Mouse (Mus musculus): ENCODE data around the gene Snx3.

The Snx3 gene

DNA sequence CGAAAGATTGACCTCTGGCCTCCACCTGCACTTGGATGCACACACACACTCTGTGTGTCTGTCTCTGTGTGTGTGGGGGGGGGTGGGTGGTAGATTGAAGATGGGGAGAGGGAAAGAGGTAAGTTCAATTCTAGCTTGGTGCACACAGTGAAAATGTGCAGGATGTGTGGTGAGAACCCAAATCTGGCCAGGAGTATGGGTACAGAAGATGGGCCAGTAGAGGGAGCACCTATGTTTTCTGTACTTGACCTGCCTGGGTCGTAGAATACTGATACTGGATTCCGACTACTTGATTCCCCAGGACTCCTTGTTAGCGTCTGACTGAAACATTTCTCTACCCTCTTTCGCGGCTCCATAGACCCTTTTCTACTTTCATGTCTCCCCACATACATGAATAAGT, 8.3 kb downstream of the Snx3 start:
- ATAC-seq (ENCODE audit: low TSS enrichment): no peak

DNA sequence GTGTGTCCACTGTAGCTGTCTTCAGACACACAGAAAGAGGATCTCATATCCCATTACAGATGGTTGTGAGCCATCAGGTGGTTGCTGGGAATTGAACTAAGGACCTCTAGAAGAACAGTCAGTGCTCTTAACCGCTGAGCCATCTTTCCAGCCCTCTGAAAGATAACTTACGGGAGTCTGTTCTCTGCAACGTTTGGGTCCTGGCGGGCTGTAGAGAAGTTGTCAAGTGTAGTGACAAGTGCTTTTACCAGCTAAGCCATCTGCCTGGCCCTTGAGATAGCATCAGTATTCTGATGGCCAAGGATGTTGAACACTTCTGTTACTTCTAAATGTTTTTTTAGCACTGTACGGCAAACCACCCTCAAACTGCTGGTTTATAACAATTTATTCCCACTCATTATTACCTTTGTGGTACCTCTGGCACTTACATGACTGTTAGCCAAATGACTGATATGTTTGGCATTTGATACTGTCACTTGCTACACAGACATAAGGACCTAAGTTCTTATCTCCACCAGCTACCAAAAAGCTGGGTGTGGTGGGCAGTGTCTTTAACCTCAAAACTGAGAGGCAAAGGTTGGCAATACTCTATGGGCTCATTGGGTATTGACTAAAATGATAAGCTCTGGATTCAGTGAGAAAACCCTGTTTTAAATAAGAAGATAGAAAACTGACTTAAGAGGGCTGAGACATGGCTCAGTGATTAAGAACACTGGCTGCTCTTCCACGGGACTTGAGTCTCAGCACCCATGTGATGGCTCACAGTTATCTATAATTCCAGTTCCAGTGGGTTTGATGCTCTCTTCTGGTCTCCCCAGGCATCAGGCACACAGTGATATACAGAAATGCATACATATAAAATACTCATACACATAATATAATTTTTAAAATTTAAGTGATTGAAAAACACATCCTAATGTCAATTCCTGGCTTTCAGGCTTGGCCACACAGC, 9.6 kb downstream of the Snx3 start:
- ATAC-seq (ENCODE audit: low TSS enrichment): no peak

DNA sequence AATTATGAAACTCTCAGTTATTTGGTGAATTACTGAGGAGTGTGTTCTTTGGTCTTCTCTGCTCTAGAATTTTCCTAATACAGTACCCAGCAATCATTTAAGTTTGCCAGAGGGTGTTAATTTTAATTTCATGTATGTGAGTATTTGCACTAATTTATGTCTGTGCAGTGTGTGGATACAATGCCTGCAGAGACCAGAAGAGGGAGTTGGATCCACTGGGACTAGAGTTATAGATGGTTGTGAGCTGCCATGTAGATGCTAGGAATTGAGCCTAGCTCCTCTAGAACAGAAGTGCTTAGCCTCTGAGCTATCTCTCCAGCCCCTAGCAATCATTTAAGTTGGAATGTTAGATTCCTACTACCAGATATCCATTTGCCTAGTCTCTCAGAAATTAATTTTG, 12.3 kb downstream of the Snx3 start:
- ATAC-seq (ENCODE audit: low TSS enrichment): no peak

DNA sequence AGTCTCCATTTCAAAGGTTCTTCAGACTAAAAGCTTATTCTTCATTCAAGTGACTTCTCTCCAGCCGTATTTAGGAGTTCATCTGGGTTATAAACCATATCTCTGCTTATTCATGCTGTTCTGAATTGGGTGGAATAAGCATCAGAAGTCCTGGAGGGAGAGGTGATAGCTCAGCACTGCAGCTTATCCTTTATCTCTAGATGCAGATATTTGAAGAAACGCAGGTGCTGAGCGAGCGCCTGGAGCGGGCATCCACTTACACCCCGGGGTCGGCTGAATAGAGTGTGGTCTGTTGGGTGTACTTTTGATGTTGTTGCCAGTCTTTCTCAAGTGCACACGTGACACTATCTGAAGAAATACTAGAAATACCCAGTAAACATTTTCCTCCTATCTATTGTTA, 16.5 kb downstream of the Snx3 start:
- no peak for ATAC-seq (ENCODE audit: low TSS enrichment)

DNA sequence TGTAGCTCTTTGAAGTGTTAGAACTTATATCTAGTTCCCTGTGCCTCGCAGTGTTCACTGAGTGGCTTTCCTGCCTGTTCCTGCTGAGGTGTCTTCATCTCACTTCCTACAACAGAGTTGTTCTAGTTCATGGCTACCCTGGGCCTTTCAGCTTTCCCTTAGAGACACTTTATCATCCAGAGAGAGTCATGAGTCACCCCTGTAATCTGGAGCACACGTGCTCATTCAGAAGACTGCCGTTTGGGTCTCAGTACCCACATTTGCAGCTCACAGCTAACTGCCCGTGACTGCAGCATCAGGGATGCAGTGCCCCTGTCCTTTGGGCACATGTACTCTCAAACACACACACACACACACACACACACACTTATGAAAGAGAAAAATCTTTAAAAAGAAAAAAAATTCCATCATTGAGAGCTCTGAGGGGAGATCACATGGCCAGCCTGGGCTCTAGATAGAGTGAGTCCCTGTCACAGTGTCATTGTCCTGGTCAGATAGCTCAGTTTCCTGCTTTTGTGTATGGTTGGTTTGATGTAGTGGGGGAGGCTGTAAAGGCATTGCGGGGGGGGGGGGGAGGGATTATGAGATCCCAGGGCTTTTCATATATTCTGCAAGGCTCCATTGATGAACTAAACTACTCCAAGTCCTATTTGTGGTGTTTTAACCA, 19.6 kb downstream of the Snx3 start:
- ATAC-seq (ENCODE audit: low TSS enrichment): peak; percentile 81

DNA sequence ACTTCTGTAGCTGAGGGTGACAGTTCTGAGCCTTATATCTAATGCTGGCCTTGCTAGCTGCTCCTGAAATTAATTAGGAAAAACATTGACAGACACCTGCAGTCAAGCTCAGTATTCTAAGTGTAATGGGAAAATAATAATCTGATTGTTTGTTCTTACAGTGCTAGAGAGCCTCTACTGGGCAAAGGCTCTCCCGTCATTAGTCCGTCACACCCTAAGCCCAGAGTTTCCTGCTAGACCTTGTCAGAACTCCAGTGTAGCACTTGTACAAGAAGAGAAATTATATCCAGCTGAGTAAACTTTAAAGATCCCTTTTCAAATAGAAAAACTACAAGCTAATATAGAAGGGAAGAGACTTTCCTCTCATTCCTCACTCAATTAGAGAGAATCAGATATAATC, 21.1 kb downstream of the Snx3 start:
- no peak for ATAC-seq (ENCODE audit: low TSS enrichment)

DNA sequence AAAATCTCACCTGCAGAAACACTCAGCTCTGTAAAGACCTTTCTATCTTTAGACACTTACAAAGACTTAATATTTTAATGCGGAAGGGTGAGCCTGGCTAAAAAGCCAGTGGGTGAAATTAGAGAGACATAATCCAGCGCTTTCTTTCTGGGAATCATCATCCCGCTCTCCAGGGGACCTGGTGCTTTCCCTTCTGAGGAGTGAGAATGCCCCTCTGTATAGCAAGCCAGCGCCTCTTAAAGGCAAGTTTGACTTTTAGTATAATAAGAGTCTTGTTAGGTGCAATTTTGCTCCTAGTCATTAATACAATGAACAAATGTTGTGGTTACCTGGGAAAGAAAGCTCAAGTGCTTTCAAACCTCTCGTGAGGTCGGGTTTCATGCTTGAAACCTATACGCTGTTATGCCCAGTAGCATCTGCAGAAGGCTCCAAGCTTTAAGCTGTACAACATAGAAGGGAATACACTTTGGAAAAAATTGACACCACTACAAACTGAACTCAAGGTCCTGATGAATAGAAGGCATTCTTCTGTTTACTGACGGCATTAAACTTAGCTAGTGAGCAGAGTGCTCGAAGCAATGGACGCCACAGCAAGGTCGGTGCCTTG, 21.8 kb downstream of the Snx3 start:
- ATAC-seq (ENCODE audit: low TSS enrichment): no peak

DNA sequence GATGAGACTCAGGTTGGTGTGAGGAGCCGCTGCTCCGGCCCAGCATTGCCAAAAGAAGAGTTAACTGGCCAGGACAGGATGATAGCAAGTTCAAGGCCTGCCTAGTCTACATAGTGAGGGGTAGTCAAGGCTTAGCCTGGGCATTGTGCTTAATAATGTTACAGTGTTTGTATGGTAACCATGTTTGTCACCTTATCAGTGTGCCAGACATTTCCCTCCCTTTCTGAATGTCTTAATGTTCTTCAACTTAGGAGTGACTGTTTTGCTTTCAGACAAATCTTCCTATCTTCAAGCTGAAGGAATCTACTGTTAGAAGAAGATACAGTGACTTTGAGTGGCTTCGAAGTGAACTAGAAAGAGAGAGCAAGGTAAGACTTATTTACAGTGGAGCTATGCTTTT, 23.9 kb downstream of the Snx3 start:
- no peak for ATAC-seq (ENCODE audit: low TSS enrichment)

DNA sequence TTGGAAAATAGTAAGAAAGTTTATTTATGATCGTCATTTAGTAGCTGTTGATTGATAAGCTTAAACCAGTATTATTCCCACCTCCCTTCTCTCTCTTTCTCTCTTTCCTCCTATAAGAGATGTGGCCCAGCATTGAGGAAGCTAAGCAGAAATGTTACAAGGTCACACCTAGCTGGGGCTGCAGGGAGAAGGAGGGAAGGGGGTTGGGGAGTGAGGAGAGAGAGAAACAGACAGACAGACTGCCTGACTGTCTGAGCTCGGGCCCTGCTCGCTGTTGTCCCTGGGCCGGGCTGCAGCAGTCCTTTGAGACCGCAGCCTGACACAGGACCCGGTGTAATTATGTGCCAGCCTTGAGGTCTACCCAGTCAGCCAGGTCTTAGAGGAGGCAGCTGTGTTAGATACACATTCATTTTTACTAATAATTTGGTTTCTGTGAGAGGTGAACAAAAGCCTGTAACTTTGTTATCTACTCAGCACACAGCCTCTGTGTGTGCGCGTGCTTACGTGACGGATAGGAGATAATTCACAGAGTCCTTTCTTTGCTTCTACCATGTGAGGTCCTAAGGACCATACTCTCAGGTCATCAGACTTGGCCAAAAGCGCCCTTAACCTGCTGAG, 32.1 kb downstream of the Snx3 start:
- no peak for ATAC-seq (ENCODE audit: low TSS enrichment)

DNA sequence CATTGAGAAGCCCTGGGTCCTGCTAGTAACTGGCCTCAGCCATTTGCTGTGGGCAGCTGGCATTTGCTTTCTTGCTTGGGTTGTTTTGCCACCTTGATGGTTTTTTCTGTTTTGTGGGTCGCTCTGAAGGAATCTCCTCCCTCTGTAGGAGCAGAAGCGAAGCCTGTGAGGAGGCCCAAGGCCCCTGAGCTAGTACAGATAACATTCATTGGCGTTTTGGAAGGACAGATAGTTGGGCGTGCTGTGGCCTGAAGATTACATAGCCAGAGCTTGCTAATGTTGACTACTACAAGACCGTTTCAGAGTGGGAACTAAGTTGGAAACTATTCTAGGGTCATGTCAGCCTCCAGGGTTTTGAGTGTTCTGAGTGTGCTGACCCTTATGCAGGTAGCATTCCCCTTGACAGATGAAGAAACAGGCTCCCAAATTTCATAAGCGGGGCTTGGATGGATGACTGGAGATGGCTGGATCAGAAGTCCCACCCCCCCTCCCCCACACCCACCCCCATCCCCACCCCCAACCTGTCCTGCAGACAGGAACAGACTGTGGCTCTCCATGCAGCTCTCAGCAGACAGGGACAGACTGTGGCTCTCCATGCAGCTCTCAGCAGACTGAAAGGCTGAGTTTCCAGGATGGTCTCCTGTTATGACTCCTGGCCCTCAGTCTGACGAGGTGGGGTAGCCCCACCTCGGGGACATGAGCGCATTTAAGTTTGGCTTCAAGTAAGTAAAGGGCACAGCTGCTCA, 35.9 kb downstream of the Snx3 start:
- ATAC-seq (ENCODE audit: low TSS enrichment): no peak

DNA sequence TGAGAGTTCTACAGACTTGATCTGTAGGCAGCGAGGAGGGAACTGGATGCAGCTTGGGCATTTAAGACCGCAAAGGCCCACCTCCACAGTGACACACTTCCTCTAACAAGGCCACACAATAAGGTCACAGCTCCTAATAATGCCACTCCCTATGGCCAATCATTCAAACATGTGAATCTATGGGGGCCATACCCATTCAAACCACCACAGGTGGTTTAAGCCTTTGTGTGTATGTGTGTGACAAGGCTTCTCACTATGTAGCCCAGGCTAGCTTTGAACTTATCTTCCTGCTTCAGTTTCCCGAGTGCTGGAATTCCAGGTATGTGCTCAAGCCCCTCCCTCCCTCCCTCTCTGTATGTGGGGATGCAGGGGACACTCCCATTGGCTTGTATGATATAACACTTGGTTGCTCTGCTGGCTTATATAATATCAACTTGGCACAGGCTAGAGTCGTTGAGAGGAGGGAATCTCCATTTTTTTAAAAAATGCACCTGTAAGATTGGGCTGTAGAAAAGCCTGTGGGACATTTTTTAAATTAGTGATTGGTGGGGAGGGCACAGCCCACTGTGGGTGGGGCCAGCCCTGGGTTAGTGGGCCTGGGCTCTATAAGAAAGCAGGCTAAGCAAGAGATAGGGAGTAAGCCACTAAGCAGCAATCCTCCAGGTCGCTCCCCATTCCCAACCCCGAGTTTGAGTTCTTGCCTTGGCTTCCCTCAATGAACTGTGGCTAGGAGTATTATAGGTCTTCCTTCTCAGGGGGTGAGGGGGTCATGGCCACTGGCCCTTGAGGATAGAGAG, 44.1 kb downstream of the Snx3 start:
- ATAC-seq (ENCODE audit: low TSS enrichment): no peak

DNA sequence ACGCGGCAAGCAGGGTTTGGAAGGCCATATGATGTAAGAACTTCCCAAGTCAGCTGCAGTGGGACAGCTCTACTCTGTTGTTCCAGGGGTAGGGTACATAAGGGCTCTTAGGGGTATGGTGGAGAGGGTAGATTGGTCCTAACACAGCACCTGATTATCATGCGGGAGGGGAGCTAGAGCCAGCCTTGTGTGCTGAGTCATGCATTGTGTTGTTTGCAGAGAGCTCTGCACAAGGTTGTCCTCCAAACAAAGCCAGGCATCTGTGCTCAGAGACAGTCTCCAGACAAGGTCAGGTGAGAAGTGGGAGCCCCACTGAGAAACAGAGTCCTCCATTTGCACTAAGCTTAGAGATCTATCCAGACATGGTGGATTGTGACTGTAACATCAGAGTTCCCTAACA, 44.7 kb downstream of the Snx3 start:
- ATAC-seq (ENCODE audit: low TSS enrichment): no peak

DNA sequence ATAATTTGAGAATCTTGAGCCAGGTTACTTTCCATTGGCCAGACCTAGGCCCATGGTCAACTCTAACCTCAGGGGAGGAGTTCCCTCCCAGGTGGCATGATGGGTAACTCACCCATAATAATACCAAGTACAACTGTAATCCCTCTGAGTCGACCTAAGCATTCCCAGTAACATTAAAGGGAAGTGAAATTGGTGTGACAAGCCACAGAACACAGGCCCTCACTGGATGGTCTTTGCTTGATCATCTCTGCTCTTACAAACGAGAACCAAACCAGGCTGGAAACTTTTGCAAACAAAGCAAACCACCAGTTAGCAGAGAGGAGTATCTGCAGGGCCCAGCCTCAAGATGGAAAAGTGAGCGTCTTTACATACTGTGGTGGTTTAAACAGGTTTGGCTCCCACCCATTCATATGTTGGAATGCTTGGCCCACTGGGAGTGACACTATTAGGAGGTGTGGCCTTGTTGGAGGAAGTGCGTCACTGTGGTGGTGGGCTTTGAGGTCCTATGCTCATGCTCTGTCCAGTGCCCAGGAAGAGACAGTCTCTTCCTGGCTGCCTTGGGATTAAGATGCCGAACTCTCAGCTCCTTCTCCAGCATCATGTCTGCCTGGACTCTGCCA, 57.9 kb downstream of the Snx3 start:
- ATAC-seq (ENCODE audit: low TSS enrichment): no peak

DNA sequence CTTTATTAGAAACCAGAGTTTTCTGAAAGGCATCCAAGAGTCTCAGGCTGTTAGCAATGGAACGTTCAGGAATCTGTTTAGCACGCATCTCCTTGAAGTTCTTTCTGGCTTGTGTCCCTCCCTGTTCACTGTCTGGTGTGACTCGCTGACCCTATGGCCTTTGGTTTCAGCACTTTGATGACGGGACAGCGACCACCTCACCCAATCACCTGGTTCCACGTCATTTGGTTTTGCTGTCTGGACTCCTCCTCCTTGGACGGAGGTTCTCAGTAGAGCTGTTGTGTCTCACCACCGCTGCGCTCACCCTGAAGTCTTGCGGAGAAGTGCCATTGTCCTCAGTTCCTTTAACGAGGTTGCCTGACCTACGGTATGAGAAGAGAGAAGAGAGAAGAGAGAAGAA, 60.4 kb downstream of the Snx3 start:
- ATAC-seq (ENCODE audit: low TSS enrichment): no peak

DNA sequence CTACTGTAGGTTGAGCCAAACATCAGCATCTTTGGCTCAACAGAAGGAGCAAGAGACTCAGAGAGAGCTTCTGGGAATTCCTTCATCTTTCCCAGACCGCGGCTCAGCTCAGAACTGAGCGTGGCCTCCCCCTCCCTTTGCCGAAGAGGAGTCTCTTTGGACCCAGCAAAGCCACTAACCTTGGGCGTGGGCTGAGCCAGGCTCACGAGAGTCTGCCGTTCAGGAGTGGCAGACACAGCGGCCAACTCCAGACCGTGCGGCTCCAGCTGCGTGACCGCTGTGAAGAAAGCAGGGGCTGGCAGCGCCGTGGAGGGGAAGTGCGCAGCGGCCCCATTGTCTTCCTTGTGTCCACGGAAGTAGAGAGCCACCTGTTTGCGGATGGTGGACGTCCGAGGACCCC, 70.7 kb downstream of the Snx3 start:
- no peak for ATAC-seq (ENCODE audit: low TSS enrichment)

DNA sequence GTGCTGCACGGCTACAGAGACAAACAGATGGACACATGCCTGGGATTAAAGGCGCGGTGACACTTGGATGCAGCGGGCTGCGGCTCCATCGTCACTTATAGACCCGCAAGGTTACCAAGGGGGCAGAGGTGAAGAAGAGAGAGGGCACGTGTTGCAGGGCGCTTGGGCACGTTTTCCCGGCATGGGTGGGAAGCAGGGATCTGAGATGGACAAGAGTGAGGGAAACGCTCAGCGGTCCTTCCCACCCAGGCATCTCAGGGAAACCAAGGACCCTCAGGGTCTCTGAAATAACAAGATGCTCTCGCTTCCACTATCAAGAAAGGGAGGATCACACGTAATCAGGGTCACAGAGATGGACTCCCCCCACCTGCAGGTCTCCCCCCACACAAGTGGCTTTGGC, 71.1 kb downstream of the Snx3 start:
- ATAC-seq (ENCODE audit: low TSS enrichment): no peak

DNA sequence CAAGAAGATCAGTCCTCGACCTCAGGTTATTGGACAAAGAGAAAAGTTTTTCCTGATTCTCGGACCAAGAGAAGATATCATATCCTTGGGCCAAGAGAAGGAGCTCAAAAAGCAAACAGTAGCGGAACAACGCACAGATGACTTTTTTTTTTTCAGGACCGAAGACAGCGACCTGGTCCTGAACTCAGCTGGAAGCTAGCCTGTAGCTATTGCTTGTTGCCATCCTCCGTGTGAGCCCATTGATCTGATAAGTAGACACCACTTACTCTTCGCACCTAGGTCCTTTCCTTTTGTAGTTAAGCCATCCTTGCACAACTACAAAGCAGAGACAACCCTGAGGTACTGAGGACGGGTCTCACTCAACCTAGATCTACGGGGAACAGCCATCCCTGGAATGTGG, 72.8 kb downstream of the Snx3 start:
- ATAC-seq (ENCODE audit: low TSS enrichment): no peak

DNA sequence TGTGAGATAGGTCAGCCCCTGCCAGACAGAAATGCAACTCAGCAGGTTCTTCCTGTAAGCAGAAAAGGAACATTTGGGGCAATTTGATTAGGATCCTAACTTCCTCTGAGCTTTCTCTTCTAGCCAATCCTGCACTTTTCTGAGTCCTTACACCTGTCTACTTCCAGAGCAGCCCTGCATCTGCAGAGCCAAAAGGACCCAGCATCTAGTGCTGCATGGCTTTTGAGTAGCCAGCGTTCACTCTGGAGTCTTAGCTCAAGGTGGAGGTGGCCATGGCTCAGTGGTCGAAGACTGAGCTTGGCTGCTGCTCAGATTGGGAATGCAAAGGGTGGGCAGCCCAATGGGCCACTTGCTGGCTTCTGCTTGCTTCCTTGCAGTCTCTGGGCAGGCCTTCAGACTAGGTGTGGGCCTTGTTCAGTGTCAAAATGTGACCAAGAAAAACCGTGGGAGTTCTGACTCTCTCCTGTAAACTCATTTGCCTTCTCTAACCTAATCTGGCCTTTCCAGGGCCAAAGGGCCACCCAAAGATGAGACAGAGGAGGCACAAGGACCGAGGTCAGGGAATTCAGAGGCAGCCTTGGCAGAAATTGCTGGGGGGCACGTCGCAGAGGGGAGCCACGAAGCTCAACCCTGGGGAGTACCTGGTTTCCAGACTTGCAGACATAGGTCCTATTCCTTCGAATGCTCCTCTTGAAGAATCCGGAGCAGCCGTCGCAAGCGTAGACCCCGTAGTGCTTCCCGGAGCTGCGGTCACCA, 75.9 kb downstream of the Snx3 start:
- ATAC-seq (ENCODE audit: low TSS enrichment): no peak

DNA sequence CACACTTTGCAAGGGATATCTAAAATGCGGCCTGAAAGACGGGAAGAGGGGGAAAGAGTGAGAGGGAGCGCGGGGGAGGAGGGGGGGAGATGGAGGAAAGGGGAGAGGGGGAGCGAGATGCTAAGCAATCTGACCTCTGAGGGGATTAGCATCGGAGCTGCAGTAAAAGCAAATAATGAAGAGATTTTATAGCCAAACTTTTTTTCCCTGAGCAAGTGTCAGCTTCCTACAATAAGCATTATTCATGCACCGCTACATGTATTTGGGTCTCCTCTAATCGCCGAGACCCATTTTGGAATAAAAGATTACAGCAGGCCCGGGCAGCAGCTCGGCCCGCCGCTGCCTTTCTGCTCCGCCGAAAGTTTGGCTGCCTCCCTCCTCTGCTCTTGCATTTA, 76.4 kb downstream of the Snx3 start:
- no peak for ATAC-seq (ENCODE audit: low TSS enrichment)
